Mouse (Mus musculus): Measurements from ENCODE around the gene Zfp54.
"Not testable (repeated sequence)": the region's sequence is repeated elsewhere in the genome, so short reads cannot be mapped to it uniquely, and the experiment has no call there.

Gene Zfp54

DNA sequence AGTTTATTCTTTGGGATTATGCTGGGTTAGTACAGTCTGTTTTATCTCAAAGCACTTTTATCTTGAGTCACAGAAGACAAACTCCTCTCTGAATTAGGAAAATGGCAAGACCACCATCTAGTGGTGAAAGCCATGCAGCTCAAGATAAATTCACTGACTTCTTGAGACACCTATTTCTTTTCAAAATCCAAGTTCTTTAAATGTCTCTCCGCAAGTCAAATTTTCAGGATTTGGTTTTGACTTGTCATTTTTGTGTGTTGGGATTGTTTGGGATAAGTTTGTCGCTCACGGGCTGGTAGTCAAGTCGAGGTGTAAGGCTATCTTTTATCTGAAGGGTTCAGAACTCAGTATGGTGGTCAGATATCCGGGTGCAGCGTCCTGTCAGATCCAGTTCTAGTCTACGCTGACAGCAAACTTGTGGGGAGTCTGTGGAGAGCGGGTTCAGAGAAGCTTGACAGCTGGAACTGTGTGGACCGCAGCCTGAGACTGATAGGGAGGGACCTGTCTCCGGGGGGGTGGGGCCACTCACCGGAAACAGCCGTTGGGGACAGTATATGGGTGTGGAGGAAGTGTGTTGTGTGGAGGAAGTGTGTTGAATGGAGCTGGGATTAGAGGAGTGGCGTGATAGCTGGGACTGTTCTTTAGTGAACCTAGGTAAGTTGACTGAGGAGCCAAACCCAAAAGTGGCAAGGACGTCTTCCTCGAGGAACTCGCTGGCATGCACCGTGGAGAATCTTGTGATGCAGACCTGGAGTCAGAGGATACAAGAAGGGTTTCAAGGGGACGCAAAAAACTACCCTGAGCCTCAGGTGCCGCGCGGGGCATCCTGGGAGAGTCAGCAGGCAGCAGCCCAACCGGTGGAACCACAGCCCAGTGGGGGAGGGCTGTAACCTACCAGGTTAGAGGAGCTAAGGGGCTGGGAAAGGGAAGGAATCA is at the start of gene Zfp54:
Gene Zfp54 (plus strand): TSS at position 564 of the 936 bp plus-strand sequence.
- DNase-seq (ENCODE audit: low read depth, low spot score): peak; percentile 62

DNA sequence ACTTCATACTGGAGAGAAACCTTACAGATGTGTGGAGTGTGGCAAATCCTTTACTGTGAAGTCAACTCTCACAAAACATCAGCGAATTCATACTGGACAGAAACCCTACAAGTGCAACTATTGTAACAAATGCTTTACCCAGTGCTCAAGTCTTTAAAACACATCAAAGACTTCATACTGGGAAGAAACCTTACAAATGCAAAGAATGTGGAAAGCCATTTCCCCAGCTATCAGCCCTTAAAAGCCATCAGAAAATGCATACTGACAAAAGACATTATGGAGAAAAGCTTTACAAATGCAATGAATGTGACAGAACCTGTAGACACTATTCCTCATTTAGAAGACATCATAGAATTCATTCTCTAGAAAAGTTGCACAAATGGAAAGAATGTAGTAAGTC is 47.7 kb upstream of the Zfp54 start:
- DNase-seq (ENCODE audit: low read depth, low spot score): no peak

DNA sequence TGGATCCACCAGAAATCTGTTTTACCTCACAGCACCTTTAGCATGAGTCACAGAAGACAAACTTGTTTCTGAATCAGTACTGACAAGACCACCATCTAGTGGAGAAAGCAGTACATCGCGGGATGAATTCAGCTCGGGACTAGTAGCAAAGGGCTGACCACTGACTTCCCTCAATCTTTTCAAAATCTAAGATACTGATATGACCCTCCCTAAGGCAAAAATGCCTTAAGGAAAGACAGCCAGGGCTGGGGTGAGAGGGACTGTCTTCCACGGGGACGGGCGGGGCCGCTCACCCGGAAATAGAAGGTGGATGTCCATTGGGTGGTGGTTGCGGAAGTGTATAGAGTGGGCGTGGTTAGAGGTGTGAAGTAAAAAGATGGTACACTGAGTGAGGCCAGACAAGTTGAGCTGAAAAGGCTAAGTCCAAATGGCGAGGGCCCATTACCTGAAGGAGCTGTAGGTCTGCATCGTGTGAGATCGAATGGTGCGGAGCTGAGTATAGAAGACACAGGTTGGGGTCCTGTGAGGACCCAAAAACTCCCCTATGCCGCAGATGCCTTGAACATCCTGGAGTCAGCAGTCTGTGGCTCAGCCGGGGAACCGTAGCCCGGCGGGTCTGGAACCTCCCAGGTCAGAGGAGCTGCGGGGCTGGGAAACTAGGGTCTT is 39.5 kb upstream of the Zfp54 start, which contains the start of gene Zfp677:
Gene Zfp677 (plus strand): TSS at position 358 of the 666 bp plus-strand sequence.
- peak; percentile 63 for DNase-seq (ENCODE audit: low read depth, low spot score)

DNA sequence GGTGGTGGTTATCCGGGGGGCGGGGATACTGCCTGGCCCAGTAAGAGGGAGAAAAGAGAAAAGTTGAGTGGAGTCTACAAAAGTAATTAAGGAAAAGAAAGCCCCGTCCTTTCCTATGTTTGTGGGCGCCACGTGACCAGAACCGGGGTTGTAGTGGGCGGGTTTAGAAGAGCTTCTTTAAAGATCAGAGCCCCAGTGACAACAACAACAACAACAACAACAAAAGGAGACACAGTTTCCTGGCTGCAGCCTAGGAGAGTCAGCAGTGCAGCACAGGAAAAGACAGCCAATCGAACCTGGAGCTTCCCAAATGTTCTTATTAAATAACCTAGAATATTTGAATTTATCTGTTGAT is 39.0 kb upstream of the Zfp54 start:
- DNase-seq (ENCODE audit: low read depth, low spot score): no peak

DNA sequence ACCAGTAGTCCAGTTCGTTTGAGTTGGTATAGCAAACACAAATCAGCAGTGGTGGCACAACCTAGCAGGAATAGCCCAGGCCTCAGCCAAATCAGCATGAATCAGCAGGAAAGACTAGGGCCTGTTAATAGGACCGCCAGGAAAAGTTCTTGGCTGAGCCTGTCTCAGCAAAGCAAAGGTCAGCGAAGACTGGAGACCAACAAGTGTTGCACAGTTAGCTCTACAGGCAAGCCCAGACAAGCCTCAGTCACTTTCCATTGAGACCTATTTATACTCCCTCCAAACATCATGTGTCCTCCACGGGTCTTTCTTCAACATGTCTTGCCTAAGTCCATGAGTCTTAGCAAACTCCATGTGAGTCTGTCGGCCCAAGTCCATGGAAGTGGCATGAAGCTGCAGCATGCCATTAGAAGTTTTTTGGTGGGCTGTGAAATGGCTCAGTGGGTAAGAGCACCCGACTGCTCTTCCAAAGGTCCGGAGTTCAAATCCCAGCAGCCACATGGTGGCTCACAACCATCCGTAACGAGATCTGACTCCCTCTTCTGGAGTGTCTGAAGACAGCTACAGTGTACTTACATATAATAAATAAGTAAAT is 15.9 kb downstream of the Zfp54 start:
- not testable (repeated sequence) for DNase-seq (ENCODE audit: low read depth, low spot score)

DNA sequence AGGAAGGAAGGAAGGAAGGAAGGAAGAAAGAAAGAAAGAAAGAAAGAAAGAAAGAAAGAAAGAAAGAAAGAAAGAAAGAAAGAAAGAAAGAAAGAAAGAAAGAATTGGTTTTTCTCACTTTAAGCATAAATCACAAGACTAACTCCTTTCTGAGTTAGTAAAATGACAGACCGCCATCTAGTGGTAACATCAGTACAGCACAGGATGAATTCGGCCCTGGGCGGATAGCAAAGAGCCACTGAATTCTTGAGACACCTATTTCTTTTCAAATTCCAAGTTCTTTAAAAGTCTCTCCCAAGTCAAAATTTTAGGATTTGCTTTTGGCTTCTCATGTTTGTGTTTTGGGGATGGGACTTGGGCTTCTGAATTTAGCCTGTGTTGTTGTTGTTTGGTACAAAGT is 26.6 kb downstream of the Zfp54 start:
- DNase-seq (ENCODE audit: low read depth, low spot score): peak; percentile 83

DNA sequence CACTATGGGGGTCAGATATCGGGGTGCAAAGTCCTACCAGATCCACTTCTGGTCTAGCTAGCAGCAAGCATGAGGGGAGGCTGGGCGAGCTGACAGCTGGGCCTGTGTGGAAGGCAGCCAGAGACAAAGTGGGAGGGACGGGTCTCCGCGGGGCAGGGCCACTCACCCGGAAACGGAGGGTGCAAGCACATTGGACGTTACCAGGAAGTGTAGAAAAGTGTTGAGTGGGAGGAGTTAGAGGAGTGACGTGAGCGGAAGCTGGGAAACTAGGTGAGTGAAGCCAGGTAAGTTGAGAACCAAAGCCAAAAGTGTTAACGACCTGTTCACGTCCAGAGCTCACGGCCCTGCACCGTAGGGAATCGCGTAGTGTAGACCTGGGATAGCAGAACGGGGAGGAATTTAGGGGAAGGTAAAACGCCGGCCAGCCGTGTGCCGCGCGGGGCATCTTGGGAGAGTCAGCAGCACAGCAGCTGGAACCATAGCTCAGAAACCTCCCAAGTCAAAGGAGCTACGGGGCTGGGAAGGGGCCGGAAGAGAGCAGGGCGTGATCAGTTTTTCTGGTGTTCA is 27.2 kb downstream of the Zfp54 start, which contains the start of gene Zfp51:
Gene Zfp51 (plus strand): TSS at position 237 of the 567 bp plus-strand sequence.
- peak; percentile 91 for DNase-seq (ENCODE audit: low read depth, low spot score)

DNA sequence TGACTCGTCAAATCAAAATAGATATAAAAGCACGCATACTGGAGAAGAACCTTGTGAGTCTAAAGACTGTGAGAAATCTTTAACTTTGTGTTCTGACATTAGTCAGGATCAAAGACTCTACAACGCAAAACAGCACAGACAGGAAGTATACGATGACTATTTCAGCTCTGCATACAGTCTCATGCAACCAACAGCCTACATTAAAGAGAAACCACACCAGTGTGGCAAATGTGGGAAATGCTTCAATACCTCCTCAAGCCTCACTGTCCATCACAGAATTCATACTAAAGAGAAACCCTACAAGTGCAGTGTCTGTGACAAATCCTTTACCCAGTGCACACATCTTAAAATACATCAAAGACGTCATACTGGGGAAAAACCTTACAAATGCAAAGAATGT is 40.5 kb downstream of the Zfp54 start:
- no peak for DNase-seq (ENCODE audit: low read depth, low spot score)

DNA sequence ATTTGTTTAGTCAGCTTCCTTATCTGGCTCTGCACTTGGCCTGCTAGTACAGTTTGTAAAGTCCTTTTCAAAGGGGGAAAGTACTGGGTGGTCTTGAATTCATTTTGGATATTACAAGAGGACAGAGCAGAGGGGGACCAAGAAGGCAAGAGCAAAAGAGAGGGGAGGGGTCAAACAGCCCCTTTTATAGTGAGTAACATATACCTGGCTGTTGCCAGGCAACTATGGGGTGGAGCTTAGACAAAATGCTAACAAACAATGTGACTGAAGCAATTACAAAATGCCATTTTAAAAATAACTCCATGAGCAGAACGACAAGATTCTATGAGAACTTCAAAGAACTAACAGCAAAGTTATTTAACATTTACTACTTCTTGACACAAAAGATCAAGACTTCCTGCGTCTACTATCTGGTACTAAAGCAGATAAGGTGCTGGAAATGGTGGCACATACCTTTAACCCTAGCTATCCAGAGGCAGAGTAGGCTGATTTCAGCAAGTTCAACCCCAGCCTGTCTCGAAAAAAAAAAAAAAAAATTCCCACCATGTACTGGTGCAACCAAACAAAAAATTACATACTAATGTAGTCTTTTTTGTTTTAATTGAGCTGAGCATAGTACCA is 49.1 kb downstream of the Zfp54 start:
- DNase-seq (ENCODE audit: low read depth, low spot score): no peak

DNA sequence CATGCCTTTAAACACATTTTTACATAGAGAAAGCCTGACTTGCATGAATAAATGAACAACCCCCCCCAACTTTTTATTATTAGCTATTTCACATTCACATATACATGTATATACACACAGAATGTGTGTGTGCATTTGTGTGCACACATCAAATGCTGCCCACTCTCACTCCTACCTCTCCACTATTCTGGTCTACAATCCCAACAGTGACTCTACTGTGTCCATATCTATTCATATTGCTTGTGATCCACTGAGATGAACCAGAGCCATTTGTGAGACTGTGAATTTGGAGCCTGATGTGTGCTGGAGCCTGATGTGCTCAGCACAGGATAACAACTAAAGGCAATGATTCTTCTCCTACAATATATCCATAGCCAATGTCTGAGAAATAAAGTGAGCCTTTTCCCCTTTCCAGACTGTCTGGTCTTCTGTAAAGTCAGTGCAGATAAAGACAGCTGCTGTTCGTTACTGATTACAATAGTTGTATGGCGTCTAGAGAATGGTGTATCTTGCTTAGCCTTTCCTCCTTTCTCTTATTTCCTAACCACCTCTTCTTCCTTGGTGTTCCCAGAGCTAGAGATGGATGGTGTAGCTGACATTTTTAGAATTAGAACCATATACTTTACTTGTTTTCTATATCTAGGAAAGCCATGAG is 49.8 kb downstream of the Zfp54 start:
- DNase-seq (ENCODE audit: low read depth, low spot score): no peak

DNA sequence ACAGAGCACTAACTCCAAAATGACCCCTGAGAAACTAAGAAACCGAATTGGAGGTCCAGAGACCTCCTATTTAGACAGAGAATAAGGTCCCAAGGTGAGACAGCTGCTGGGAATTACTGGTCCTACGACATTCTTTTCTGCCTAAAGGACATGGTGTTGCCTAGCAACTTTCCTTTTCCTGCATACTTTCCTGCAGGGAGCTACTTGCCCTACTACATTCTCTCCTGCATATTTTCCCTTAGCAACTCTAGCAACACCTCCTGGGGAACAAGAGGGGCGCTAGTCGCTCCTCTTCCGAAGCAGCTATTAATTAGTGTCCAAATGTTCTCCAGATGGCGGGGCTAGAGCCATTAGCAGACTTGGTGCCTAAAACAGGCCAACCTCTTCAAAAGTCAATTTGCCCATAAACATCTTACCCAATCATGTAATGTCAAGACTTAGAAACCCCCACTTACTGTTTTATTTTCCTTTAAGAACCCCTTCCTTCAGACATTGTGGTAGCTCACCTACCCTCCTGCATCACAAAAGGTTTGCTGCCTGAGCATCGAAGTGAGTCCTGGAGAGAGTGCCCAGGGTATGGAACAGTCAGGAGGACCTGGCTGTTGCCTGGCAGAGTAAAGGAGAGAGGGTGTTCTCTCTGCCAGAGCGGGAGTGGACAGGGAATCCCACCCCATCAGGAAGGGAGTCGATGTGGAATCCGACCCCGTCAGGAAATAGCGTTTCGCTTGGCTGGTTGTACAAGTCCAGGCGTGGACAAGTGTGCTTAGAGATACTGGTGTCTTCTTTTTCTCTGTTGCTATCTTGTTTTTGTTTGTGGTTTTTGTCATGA is 50.5 kb downstream of the Zfp54 start:
- DNase-seq (ENCODE audit: low read depth, low spot score): peak; percentile 84

DNA sequence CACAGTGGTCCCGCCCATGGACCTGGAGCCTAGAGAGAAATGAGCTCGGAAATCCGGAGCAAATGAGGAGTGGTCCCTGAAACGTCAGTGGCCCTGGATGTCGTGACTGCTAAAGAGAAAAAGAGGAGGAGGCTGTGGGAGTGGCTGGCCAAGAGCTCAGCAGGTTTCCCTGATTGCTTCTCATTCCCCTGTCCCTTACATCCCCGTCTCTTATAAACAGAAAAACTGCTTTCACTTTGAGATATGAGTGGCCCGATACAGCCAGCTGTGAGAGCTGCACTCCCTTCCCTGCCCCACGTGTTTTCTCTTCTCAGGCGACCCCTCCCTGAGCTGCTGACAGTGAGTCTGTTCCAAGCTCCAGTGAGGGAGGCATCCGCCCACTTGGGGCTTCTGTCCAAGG is 51.7 kb downstream of the Zfp54 start:
- DNase-seq (ENCODE audit: low read depth, low spot score): not testable (repeated sequence)

DNA sequence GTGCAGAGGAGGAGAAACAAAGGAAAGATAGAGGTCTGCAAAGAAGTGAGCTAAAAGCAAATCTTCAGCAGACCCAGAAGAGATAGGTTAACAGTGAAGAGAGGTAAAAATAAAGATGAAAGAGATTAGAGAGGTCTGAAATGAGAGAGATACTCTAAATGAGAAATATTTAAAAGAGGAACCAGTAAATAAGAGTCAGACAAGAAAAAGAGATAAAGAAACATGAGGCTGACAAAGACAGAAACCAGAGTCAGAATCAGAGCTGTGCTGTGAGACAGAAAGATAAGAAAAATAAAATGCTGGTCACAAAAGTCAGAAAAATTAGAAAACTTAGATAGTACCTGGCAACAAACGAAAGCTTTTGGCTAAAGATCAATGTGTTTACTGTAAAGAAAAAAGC is 52.3 kb downstream of the Zfp54 start:
- not testable (repeated sequence) for DNase-seq (ENCODE audit: low read depth, low spot score)

DNA sequence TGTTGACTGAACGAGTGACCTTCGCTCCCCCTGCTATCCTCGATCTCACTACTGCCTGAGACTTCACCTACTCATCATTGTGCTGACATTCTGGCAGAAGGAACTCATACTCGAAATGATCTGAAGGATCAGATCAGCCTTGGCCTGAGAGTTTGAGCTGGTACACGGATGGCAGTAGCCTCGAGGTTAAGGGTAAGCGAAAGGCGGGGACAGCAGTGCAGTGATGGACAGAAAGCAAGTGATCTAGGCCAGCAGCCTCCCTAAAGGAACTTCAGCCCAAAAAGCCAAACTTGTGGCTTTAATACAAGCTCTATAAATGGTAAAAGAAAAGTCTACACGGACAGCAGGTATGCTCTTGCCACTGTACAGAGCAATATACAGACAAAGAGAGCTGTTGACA is 53.3 kb downstream of the Zfp54 start:
- DNase-seq (ENCODE audit: low read depth, low spot score): not testable (repeated sequence)

DNA sequence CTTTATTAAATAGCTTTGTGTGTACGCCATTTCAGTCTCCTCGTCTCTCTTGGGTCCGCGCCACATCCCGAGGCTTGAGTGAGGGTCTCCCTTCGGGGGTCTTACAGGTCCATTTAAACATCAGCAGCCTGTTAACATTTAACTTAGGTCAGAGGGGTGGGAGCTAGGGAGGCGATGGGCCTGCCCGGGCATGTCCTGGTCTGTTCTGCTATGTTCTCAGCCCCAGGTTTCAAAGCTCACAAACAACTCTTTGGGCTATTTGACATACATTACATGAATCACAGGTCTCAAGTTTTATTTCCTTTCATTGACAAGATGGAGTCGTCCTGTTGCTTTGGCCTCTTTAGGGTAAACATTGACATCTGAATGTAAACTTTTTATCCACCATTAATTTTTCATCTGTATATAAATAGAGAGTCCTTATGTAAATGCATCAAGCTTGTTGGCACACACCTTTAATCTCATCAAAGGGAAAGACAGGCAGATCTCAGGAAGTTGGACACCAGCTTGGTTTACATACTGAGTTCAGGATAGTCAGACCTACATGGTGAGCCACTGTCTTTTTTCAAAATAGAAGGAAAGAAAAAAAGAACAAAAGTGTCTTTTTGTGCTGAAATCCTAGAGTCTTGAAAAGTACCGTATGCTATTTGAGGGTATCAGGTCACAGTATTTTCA is 55.2 kb downstream of the Zfp54 start:
- DNase-seq (ENCODE audit: low read depth, low spot score): not testable (repeated sequence)

Measured in forelimb bud, embryonic 11.5 days (tissue).